Mouse (Mus musculus) spleen, adult 2 months (tissue): ENCODE results near the gene Doc2b.

Experiments
- CTCF ChIP-seq: fragments of 200-500 bp; IDR thresholded peaks from 2 replicates; pipeline ENCODE4 v1.5.1; 2011; ENCODE audit warnings: mild to moderate bottlenecking, inconsistent platforms; ENCODE audit not compliant: insufficient read depth, insufficient read length, insufficient replicate concordance; ENCODE audit errors: extremely low read depth
- POLR2A ChIP-seq: fragments of 200-500 bp; IDR thresholded peaks from 2 replicates; pipeline ENCODE4 v1.6.1; 2011; ENCODE audit warnings: low read depth, low read length, inconsistent platforms

GRCm38 (mm10) chr11:75823506-75823905, 27.7 kb upstream of the Doc2b start:
- TF ChIP-seq CTCF (no peak), POLR2A (no peak)
